Mouse (Mus musculus) ES-Bruce4 (cell line): ENCODE measurements at regions not wholly inside any gene's neighbourhood (a gene's known extent, or its start where the extent isn't known, plus 50 kb on each side); places are given as distances from the start of the nearest gene placed in this dataset.
A peak's percentile ranks its signal among the peaks of the same experiment; 100 is the strongest.

Experiments
- H3K27ac ChIP-seq: 2 replicates; pipeline ENCODE4 v1.5.1; 2012; ENCODE audit warnings: low read length, inconsistent platforms; ENCODE audit not compliant: insufficient read depth
- H3K27me3 ChIP-seq: 2 replicates; pipeline ENCODE4 v1.6.1; 2012; ENCODE audit warnings: mild to moderate bottlenecking, low read length, inconsistent platforms; ENCODE audit not compliant: control insufficient read depth, poor library complexity, insufficient read depth, severe bottlenecking
- H3K36me3 ChIP-seq: 2 replicates; pipeline ENCODE4 v1.6.1; 2012; ENCODE audit warnings: inconsistent platforms, mild to moderate bottlenecking, low read length, moderate library complexity; ENCODE audit not compliant: control insufficient read depth, poor library complexity, insufficient read depth, severe bottlenecking
- H3K4me1 ChIP-seq: one replicate; pipeline ENCODE4 v1.8.1; 2011; ENCODE audit warnings: low read length; ENCODE audit not compliant: control insufficient read depth, insufficient read depth
- H3K4me3 ChIP-seq: 2 replicates; pipeline ENCODE4 v1.5.1; 2011; ENCODE audit warnings: low read depth, mild to moderate bottlenecking, low read length
- H3K9ac ChIP-seq: 2 replicates; pipeline ENCODE4 v1.6.1; 2012; ENCODE audit warnings: low read depth, mild to moderate bottlenecking, inconsistent platforms; ENCODE audit not compliant: poor library complexity, severe bottlenecking
- H3K9me3 ChIP-seq: replicated peaks from 2 replicates; pipeline ENCODE4 v1.6.1; 2012; ENCODE audit warnings: mild to moderate bottlenecking, low read length, inconsistent platforms; ENCODE audit not compliant: control insufficient read depth, poor library complexity, insufficient read depth, severe bottlenecking
- CTCF ChIP-seq: IDR thresholded peaks from one replicate; pipeline ENCODE4 v1.8.1; 2011; ENCODE audit warnings: low read depth, low read length
- EP300 ChIP-seq: IDR thresholded peaks from 2 replicates; pipeline ENCODE4 v1.6.1; 2011; ENCODE audit warnings: low read depth, low read length; ENCODE audit not compliant: insufficient read depth
- POLR2A ChIP-seq: IDR thresholded peaks from one replicate; pipeline ENCODE4 v1.8.1; 2011; ENCODE audit warnings: low read length; ENCODE audit not compliant: insufficient read depth

- peak overlapping the region; percentile 1; the same call in 1 of the 2 replicates for H3K9ac ChIP-seq
- no peaks in the 10 kb centered on the region for H3K4me1 ChIP-seq
- no peak overlapping the region for H3K27ac ChIP-seq
- TF ChIP-seq POLR2A = no peak
- no peak for TF ChIP-seq CTCF
- TF ChIP-seq EP300 = no peak
- peak overlapping the region; percentile 16 for H3K4me3 ChIP-seq
- H3K9me3 ChIP-seq = no peaks in the 10 kb centered on the region
- H3K27me3 ChIP-seq = no peaks in the 10 kb centered on the region
- H3K36me3 ChIP-seq = no peaks in the 10 kb centered on the region
These were observed 144.1 kb downstream of the Nufip1 start for GRCm38 (mm10) chr14:76254565-76255501.

DNA sequence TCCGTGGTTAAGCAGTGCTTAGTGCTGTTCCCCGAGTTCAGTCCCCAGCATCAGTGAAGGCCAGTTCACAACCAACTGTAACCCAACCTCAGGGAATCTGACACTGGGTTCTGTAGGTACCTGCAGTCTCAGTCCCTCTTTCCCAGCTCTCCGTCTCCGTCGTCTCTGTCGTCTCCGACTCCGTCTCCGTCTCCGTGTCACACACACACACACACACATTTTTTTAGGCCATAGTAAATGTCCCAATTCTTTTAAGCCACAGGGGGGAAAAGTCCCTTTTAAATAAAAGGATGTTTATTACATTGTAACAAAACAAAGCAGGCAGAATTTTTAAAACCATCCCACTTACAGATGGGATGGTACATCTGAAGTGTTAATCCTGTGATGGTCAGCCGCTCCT, 145.3 kb downstream of the Nufip1 start:
- no peaks in the 10 kb centered on the region for H3K9me3 ChIP-seq
- H3K36me3 ChIP-seq = no peaks in the 10 kb centered on the region
- no peaks in the 10 kb centered on the region for H3K27me3 ChIP-seq
- no peaks in the 10 kb centered on the region for H3K4me1 ChIP-seq
- TF ChIP-seq CTCF = no peak
- TF ChIP-seq EP300 = no peak
- no peak for TF ChIP-seq POLR2A
- no peak overlapping the region for H3K27ac ChIP-seq
- H3K9ac ChIP-seq = no peak overlapping the region
- H3K4me3 ChIP-seq = no peak overlapping the region

DNA sequence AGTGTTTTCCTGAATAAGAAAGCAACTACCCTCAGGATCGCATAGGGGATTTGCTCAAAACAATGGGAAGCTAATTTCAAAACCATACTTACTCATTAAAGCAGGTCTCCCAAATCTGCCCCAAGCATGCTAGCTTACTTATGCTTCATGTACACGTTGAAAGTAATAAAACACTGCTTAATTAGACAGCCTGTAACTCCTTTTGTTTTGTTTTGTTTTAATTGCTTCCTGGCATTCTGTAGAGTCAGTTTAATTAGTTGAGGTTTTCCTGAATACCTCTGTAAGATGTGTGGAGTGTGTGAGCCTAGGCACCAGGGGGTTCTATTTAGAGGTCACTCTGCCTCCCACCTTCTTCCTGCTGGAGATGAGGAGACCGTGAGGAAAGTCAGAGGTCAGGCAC, 147.9 kb downstream of the Nufip1 start:
- no peaks in the 10 kb centered on the region for H3K4me1 ChIP-seq
- H3K27ac ChIP-seq = no peak overlapping the region
- H3K36me3 ChIP-seq = no peaks in the 10 kb centered on the region
- no peaks in the 10 kb centered on the region for H3K27me3 ChIP-seq
- TF ChIP-seq POLR2A (no peak), CTCF (no peak), EP300 (no peak)
- H3K9me3 ChIP-seq = no peaks in the 10 kb centered on the region
- no peak overlapping the region for H3K4me3 ChIP-seq
- no peak overlapping the region for H3K9ac ChIP-seq

GRCm38 (mm10) chr14:76260628-76261293, 150.1 kb downstream of the Nufip1 start:
- H3K4me1 ChIP-seq = no peaks in the 10 kb centered on the region

GRCm38 (mm10) chr14:76263682-76264081, 151.1 kb upstream of the Tsc22d1 start:
- Histone ChIP-seq H3K27ac (no peak overlapping the region), H3K4me3 (no peak overlapping the region), H3K9ac (no peak overlapping the region), H3K27me3 (peaks cover 1% of the 10 kb centered on the region; the same call in 1 of the 2 replicates), H3K9me3 (peaks cover 3% of the 10 kb centered on the region; the same call in 1 of the 2 replicates), H3K4me1 (no peaks in the 10 kb centered on the region), H3K36me3 (no peaks in the 10 kb centered on the region)
- TF ChIP-seq POLR2A = no peak
- TF ChIP-seq EP300 = no peak
- TF ChIP-seq CTCF = no peak

More at GRCm38 (mm10) chr14:76260628-76261293, 150.1 kb downstream of the Nufip1 start:
- Histone ChIP-seq H3K4me3 (no peak overlapping the region), H3K9me3 (no peaks in the 10 kb centered on the region), H3K27me3 (no peaks in the 10 kb centered on the region), H3K27ac (no peak overlapping the region), H3K36me3 (no peaks in the 10 kb centered on the region), H3K9ac (no peak overlapping the region)
- no peak for TF ChIP-seq EP300
- TF ChIP-seq POLR2A = no peak
- TF ChIP-seq CTCF = no peak
